Mouse (Mus musculus): ENCODE measurements around the gene Hectd2. TPM values are rescaled to one million over a fixed set of nuclear protein-coding genes. Genes with fewer than 3 reads are reported as not detected.

Gene Hectd2
- polyA plus RNA-seq, 1 experiment = not detected

DNA sequence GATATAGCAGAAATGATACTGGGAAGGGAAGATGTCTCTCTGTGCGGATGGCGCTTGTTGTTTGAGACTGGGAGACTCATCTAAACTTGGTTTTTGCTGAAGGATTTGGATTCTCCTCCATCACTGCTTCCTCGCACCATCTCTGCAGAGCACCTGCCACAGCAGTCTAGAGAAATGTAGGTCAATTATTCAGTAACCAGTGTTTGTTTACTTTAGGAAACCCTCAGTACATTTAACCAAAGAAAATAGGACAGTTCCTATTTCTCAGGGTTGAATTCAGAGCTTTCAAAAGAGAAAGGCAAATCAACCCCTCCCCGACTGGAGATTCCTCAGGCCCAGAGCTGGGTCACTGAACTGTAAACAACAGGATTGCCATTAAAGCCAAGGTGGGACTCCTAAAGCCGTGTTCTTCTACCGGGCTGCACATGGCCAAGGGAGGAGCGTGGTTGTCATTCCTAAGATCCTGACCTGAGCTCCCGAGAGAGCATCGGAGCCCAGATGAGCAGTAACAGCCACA, 75.0 kb downstream of the Hectd2 start:
- whole genome bisulfite sequencing = 77% methylated on average over 9 of the region's 9 CpGs
- Histone ChIP-seq H3K4me1 (ENCODE audit: control insufficient read depth, insufficient read depth, low read length) (peaks cover 2% of the 10 kb centered on the region; the same call in 1 of the 2 replicates), H3K4me3 (ENCODE audit: insufficient read depth, low read depth, low read length) (no peak overlapping the region), H3K27ac (ENCODE audit: insufficient read depth, low read depth, low read length) (no peak overlapping the region)
- TF ChIP-seq POLR2A (IDR thresholded peaks at IDR 0.05; ENCODE audit: insufficient read depth, low read depth, low read length) (no peak), CTCF (IDR thresholded peaks at IDR 0.05; ENCODE audit: insufficient read depth, low read depth, low read length) (no peak)

- 86% methylated on average over 5 of the region's 5 CpGs for WGBS
Observed at GRCm38 (mm10) chr19:36630361-36630760, 75.9 kb downstream of the Hectd2 start.

DNA sequence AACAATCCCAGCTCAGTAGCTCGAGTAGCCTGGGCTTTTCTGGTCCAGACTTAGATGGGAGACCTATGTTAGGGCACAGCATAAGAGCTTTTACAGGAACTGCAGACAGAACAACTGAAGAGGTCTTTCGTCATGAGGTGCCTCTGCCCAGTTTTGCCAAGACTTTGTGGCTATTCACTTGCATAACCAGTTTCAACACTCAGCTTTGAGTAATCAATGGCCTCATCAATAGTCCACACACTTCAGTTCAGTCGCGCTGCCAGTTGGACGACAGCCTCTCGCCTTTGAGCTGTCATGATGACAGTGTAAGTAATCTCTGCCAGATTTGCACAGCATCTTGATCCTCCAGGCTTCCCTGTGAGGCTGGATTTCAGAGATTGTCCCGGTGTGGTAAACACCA, 80.3 kb downstream of the Hectd2 start:
- Histone ChIP-seq H3K4me3 (ENCODE audit: insufficient read depth, low read depth, low read length) (no peak overlapping the region), H3K4me1 (ENCODE audit: control insufficient read depth, insufficient read depth, low read length) (peaks cover 2% of the 10 kb centered on the region; the same call in 1 of the 2 replicates), H3K27ac (ENCODE audit: insufficient read depth, low read depth, low read length) (no peak overlapping the region)
- 89% methylated on average over 7 of the region's 7 CpGs for WGBS
- TF ChIP-seq CTCF (IDR thresholded peaks at IDR 0.05; ENCODE audit: insufficient read depth, low read depth, low read length) = no peak
- TF ChIP-seq POLR2A (IDR thresholded peaks at IDR 0.05; ENCODE audit: insufficient read depth, low read depth, low read length) = no peak

More at GRCm38 (mm10) chr19:36630361-36630760, 75.9 kb downstream of the Hectd2 start:
- Histone ChIP-seq H3K4me3 (ENCODE audit: insufficient read depth, low read depth, low read length) (no peak overlapping the region), H3K27ac (ENCODE audit: insufficient read depth, low read depth, low read length) (no peak overlapping the region), H3K4me1 (ENCODE audit: control insufficient read depth, insufficient read depth, low read length) (peaks cover 2% of the 10 kb centered on the region; the same call in 1 of the 2 replicates)
- TF ChIP-seq CTCF (IDR thresholded peaks at IDR 0.05; ENCODE audit: insufficient read depth, low read depth, low read length) (no peak), POLR2A (IDR thresholded peaks at IDR 0.05; ENCODE audit: insufficient read depth, low read depth, low read length) (no peak)

- TF ChIP-seq CTCF (IDR thresholded peaks at IDR 0.05; ENCODE audit: insufficient read depth, low read depth, low read length) (no peak), POLR2A (IDR thresholded peaks at IDR 0.05; ENCODE audit: insufficient read depth, low read depth, low read length) (no peak)
- 71% methylated on average over 3 of the region's 3 CpGs for WGBS
- no peaks in the 10 kb centered on the region for H3K4me1 ChIP-seq (ENCODE audit: control insufficient read depth, insufficient read depth, low read length)
Observed at GRCm38 (mm10) chr19:36637223-36637622, 82.8 kb downstream of the Hectd2 start.

GRCm38 (mm10) chr19:36637948-36638587, 83.6 kb downstream of the Hectd2 start:
- 96% methylated on average over 7 of the region's 7 CpGs for WGBS
- no peak overlapping the region for H3K4me3 ChIP-seq (ENCODE audit: insufficient read depth, low read depth, low read length)
- H3K27ac ChIP-seq (ENCODE audit: insufficient read depth, low read depth, low read length) = no peak overlapping the region
- TF ChIP-seq POLR2A (IDR thresholded peaks at IDR 0.05; ENCODE audit: insufficient read depth, low read depth, low read length) (no peak), CTCF (IDR thresholded peaks at IDR 0.05; ENCODE audit: insufficient read depth, low read depth, low read length) (no peak)
- H3K4me1 ChIP-seq (ENCODE audit: control insufficient read depth, insufficient read depth, low read length) = no peaks in the 10 kb centered on the region

More at GRCm38 (mm10) chr19:36637223-36637622, 82.8 kb downstream of the Hectd2 start:
- no peak overlapping the region for H3K27ac ChIP-seq (ENCODE audit: insufficient read depth, low read depth, low read length)
- H3K4me3 ChIP-seq (ENCODE audit: insufficient read depth, low read depth, low read length) = no peak overlapping the region

DNA sequence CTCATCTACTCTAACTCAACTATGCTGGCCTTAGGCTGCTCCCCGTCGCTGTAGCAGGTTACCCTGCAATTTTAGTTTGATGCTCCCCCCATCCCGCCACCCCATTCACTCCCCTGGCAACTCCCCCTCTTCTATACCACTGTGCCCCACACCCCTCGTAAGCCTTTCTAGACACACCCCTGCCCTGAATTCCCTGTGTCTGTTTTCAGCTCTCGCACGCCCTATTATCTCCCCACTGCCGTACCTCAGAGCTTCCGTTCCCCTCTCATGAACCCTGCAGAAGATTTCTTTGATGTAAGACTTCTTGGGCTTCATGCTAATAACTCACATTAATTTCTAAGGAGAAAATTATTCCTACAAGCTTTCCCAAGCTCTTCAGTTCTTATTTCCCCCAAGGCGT, 84.6 kb downstream of the Hectd2 start:
- TF ChIP-seq POLR2A (IDR thresholded peaks at IDR 0.05; ENCODE audit: insufficient read depth, low read depth, low read length) = no peak
- TF ChIP-seq CTCF (IDR thresholded peaks at IDR 0.05; ENCODE audit: insufficient read depth, low read depth, low read length) = no peak
- Histone ChIP-seq H3K27ac (ENCODE audit: insufficient read depth, low read depth, low read length) (no peak overlapping the region), H3K4me1 (ENCODE audit: control insufficient read depth, insufficient read depth, low read length) (no peaks in the 10 kb centered on the region), H3K4me3 (ENCODE audit: insufficient read depth, low read depth, low read length) (no peak overlapping the region)
- WGBS = 64% methylated on average over 9 of the region's 9 CpGs

DNA sequence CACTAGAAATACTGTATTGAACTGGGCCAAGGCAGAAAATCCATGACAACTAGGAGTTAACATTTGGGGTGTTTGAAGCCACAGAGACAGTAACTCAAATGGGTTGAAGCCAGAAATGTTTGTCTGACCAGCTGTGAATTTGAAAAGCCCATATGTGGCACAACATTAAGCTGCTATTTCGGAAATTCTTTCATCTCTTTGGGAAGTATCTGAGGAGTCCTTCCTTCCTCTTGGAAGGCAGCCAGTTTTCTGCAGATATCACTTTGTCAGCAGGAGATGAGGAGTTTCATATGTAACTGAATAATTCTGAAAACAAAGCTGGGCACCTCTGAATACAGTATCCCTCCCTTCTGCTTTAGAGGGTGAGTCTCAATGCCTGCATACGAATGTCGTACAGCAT, 86.7 kb downstream of the Hectd2 start:
- no peak overlapping the region for H3K4me3 ChIP-seq (ENCODE audit: insufficient read depth, low read depth, low read length)
- WGBS = 73% methylated on average over 3 of the region's 3 CpGs
- TF ChIP-seq CTCF (IDR thresholded peaks at IDR 0.05; ENCODE audit: insufficient read depth, low read depth, low read length) (no peak), POLR2A (IDR thresholded peaks at IDR 0.05; ENCODE audit: insufficient read depth, low read depth, low read length) (no peak)
- no peaks in the 10 kb centered on the region for H3K4me1 ChIP-seq (ENCODE audit: control insufficient read depth, insufficient read depth, low read length)
- H3K27ac ChIP-seq (ENCODE audit: insufficient read depth, low read depth, low read length) = no peak overlapping the region

DNA sequence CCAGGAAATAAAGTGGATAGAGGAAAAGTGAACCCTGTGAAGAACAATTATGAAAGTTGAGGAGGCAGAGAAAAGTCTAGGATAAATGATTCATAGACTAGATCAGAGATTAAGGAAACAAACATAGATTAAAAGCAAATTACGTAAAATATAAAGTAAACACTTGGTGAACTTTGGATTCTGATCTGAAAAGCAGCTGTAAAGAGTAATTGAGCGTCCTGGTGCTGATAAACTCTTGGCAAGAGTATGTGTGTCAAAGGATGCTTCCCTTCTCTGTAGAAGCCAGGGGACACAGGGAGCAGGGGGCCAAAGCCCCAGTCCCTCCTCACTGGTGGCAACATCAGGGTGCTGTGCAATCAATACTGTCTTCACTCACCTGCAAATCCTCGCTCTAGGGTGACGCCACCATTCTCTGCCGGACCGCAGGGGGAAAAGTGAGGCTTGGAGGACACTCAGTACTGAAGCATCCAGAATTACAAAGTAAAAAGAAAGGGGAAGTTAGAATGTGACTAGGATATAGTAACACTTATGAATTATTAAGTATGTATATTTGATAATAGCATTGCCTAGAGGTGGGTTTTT, 91.0 kb downstream of the Hectd2 start:
- H3K27ac ChIP-seq (ENCODE audit: insufficient read depth, low read depth, low read length) = no peak overlapping the region
- WGBS = 96% methylated on average over 6 of the region's 6 CpGs
- no peak for TF ChIP-seq CTCF (IDR thresholded peaks at IDR 0.05; ENCODE audit: insufficient read depth, low read depth, low read length)
- no peak for TF ChIP-seq POLR2A (IDR thresholded peaks at IDR 0.05; ENCODE audit: insufficient read depth, low read depth, low read length)
- no peak overlapping the region for H3K4me3 ChIP-seq (ENCODE audit: insufficient read depth, low read depth, low read length)
- no peaks in the 10 kb centered on the region for H3K4me1 ChIP-seq (ENCODE audit: control insufficient read depth, insufficient read depth, low read length)

DNA sequence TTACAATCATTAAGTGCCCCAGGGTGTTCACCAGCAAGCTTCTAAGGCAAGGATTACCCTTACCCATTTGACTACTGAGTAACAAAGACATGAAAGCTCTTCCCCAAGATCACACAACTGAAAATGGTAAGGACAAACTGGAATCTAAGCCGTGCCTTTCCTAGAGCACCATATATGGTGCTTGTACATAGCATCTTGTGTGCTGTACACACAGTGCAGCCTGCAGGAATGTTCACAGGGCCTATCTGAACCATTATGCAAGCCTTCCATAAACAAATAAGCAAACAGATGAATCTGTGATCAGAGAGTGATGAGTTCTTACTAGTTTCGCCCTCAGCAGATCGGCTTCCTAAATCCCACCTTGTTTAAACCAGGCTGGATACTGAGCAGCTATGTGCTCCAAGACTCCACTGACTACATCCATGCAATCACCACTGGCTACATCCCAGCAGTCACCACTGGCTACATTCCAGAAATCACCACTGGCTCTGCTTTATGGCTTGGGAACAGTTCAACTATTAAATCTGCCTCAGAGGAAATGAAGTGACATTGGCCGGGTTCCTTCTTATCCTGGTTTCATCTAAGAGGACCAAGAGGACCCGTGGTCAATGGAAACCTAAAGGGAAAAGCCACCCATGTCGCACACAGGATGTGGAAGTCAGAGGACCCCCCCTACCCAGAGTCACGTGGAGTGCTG, 91.8 kb downstream of the Hectd2 start:
- Histone ChIP-seq H3K4me1 (ENCODE audit: control insufficient read depth, insufficient read depth, low read length) (no peaks in the 10 kb centered on the region), H3K27ac (ENCODE audit: insufficient read depth, low read depth, low read length) (no peak overlapping the region), H3K4me3 (ENCODE audit: insufficient read depth, low read depth, low read length) (no peak overlapping the region)
- WGBS = 70% methylated on average over 7 of the region's 7 CpGs
- TF ChIP-seq POLR2A (IDR thresholded peaks at IDR 0.05; ENCODE audit: insufficient read depth, low read depth, low read length) (no peak), CTCF (IDR thresholded peaks at IDR 0.05; ENCODE audit: insufficient read depth, low read depth, low read length) (no peak)
